Mouse (Mus musculus): ENCODE data around the gene Gm10271. TPM values are rescaled to one million over a fixed set of nuclear protein-coding genes. Genes with fewer than 3 reads are reported as not detected.

The Gm10271 gene
- total RNA-seq (2022) = not detected

GRCm38 (mm10) chr10:116972509-116972908, at the start of gene Gm10271:
Gene Gm10271, minus strand, starts transcription at chr10:116972609.
- DNase-seq (ENCODE audit: low spot score) = no peak

GRCm38 (mm10) chr10:117021020-117021754, 48.8 kb upstream of the Gm10271 start:
- no peak for DNase-seq (ENCODE audit: low spot score)

- DNase-seq (ENCODE audit: low spot score) = no peak
Observed at GRCm38 (mm10) chr10:117018281-117018840, 46.0 kb upstream of the Gm10271 start.

- DNase-seq (ENCODE audit: low spot score) = no peak
Observed at GRCm38 (mm10) chr10:117014565-117014964, 42.2 kb upstream of the Gm10271 start.

- DNase-seq (ENCODE audit: low spot score) = no peak
Observed at GRCm38 (mm10) chr10:117013689-117014390, 41.4 kb upstream of the Gm10271 start.

GRCm38 (mm10) chr10:117011047-117011446, 38.6 kb upstream of the Gm10271 start:
- DNase-seq (ENCODE audit: low spot score) = no peak

- DNase-seq (ENCODE audit: low spot score) = no peak
Observed at GRCm38 (mm10) chr10:117009691-117010090, 37.3 kb upstream of the Gm10271 start.

GRCm38 (mm10) chr10:117005707-117006464, 33.5 kb upstream of the Gm10271 start:
- DNase-seq (ENCODE audit: low spot score) = no peak

- DNase-seq (ENCODE audit: low spot score) = no peak
Observed at GRCm38 (mm10) chr10:117004695-117005094, 32.3 kb upstream of the Gm10271 start.

GRCm38 (mm10) chr10:117000975-117001374, 28.6 kb upstream of the Gm10271 start:
- no peak for DNase-seq (ENCODE audit: low spot score)

- no peak for DNase-seq (ENCODE audit: low spot score)
Observed at GRCm38 (mm10) chr10:116998716-116999455, 26.5 kb upstream of the Gm10271 start.

- DNase-seq (ENCODE audit: low spot score) = peak; percentile 78
Observed at GRCm38 (mm10) chr10:116996236-116996600, 23.8 kb upstream of the Gm10271 start.

GRCm38 (mm10) chr10:116995584-116996235, 23.3 kb upstream of the Gm10271 start:
- DNase-seq (ENCODE audit: low spot score) = no peak

- DNase-seq (ENCODE audit: low spot score) = no peak
Observed at GRCm38 (mm10) chr10:116995162-116995561, 22.8 kb upstream of the Gm10271 start.

GRCm38 (mm10) chr10:116993971-116994370, 21.6 kb upstream of the Gm10271 start:
- no peak for DNase-seq (ENCODE audit: low spot score)

GRCm38 (mm10) chr10:116986264-116987082, 14.1 kb upstream of the Gm10271 start, which contains the start of gene Best3:
Gene Best3, plus strand, starts transcription at chr10:116986314.
- DNase-seq (ENCODE audit: low spot score) = no peak

GRCm38 (mm10) chr10:116984836-116985235, 12.4 kb upstream of the Gm10271 start:
- DNase-seq (ENCODE audit: low spot score) = no peak

GRCm38 (mm10) chr10:116982526-116982925, 10.1 kb upstream of the Gm10271 start:
- DNase-seq (ENCODE audit: low spot score) = no peak

- no peak for DNase-seq (ENCODE audit: low spot score)
Observed at GRCm38 (mm10) chr10:116980888-116981287, 8.5 kb upstream of the Gm10271 start.

- no peak for DNase-seq (ENCODE audit: low spot score)
Observed at GRCm38 (mm10) chr10:116980273-116980672, 7.9 kb upstream of the Gm10271 start.

Measured in heart, adult 8-10 months (tissue).